Mouse (Mus musculus): ENCODE data around the gene Spsb1. TPM values are rescaled to one million over a fixed set of nuclear protein-coding genes. Genes with fewer than 3 reads are reported as not detected.

The Spsb1 gene
- total RNA-seq, 1 experiment from 2014 or later: 0.30 TPM

GRCm38 (mm10) chr4:149936921-149937320, 17.9 kb downstream of the Spsb1 start:
- ATAC-seq (replicated peaks in 1 of 2; ENCODE audit: insufficient read depth in 1 of 2, low FRiP score in 2 of 2, low TSS enrichment in 1 of 2, low read depth in 1 of 2, poor library complexity in 2 of 2, severe bottlenecking in 2 of 2): no peak

GRCm38 (mm10) chr4:149935470-149935869, 19.4 kb downstream of the Spsb1 start:
- ATAC-seq (replicated peaks in 1 of 2; ENCODE audit: insufficient read depth in 1 of 2, low FRiP score in 2 of 2, low TSS enrichment in 1 of 2, low read depth in 1 of 2, poor library complexity in 2 of 2, severe bottlenecking in 2 of 2): no peak

- ATAC-seq (replicated peaks in 1 of 2; ENCODE audit: insufficient read depth in 1 of 2, low FRiP score in 2 of 2, low TSS enrichment in 1 of 2, low read depth in 1 of 2, poor library complexity in 2 of 2, severe bottlenecking in 2 of 2): no peak
These were observed 21.2 kb downstream of the Spsb1 start for GRCm38 (mm10) chr4:149933519-149934245.

GRCm38 (mm10) chr4:149933025-149933424, 21.8 kb downstream of the Spsb1 start:
- ATAC-seq (replicated peaks in 1 of 2; ENCODE audit: insufficient read depth in 1 of 2, low FRiP score in 2 of 2, low TSS enrichment in 1 of 2, low read depth in 1 of 2, poor library complexity in 2 of 2, severe bottlenecking in 2 of 2): no peak

- ATAC-seq (replicated peaks in 1 of 2; ENCODE audit: insufficient read depth in 1 of 2, low FRiP score in 2 of 2, low TSS enrichment in 1 of 2, low read depth in 1 of 2, poor library complexity in 2 of 2, severe bottlenecking in 2 of 2): no peak
These were observed 22.6 kb downstream of the Spsb1 start for GRCm38 (mm10) chr4:149932108-149932815.

- ATAC-seq (replicated peaks in 1 of 2; ENCODE audit: insufficient read depth in 1 of 2, low FRiP score in 2 of 2, low TSS enrichment in 1 of 2, low read depth in 1 of 2, poor library complexity in 2 of 2, severe bottlenecking in 2 of 2): no peak
These were observed 24.1 kb downstream of the Spsb1 start for GRCm38 (mm10) chr4:149930755-149931154.

GRCm38 (mm10) chr4:149923014-149923413, 31.8 kb downstream of the Spsb1 start:
- ATAC-seq (replicated peaks in 1 of 2; ENCODE audit: insufficient read depth in 1 of 2, low FRiP score in 2 of 2, low TSS enrichment in 1 of 2, low read depth in 1 of 2, poor library complexity in 2 of 2, severe bottlenecking in 2 of 2): no peak

- no peak for ATAC-seq (replicated peaks in 1 of 2; ENCODE audit: insufficient read depth in 1 of 2, low FRiP score in 2 of 2, low TSS enrichment in 1 of 2, low read depth in 1 of 2, poor library complexity in 2 of 2, severe bottlenecking in 2 of 2)
These were observed 32.6 kb downstream of the Spsb1 start for GRCm38 (mm10) chr4:149922121-149922718.

GRCm38 (mm10) chr4:149920886-149921285, 34.0 kb downstream of the Spsb1 start:
- ATAC-seq (replicated peaks in 1 of 2; ENCODE audit: insufficient read depth in 1 of 2, low FRiP score in 2 of 2, low TSS enrichment in 1 of 2, low read depth in 1 of 2, poor library complexity in 2 of 2, severe bottlenecking in 2 of 2): no peak

- ATAC-seq (replicated peaks in 1 of 2; ENCODE audit: insufficient read depth in 1 of 2, low FRiP score in 2 of 2, low TSS enrichment in 1 of 2, low read depth in 1 of 2, poor library complexity in 2 of 2, severe bottlenecking in 2 of 2): no peak
These were observed 36.3 kb downstream of the Spsb1 start for GRCm38 (mm10) chr4:149918455-149919070.

GRCm38 (mm10) chr4:149916831-149917230, 38.0 kb downstream of the Spsb1 start:
- no peak for ATAC-seq (replicated peaks in 1 of 2; ENCODE audit: insufficient read depth in 1 of 2, low FRiP score in 2 of 2, low TSS enrichment in 1 of 2, low read depth in 1 of 2, poor library complexity in 2 of 2, severe bottlenecking in 2 of 2)

GRCm38 (mm10) chr4:149913709-149914370, 41.0 kb downstream of the Spsb1 start:
- no peak for ATAC-seq (replicated peaks in 1 of 2; ENCODE audit: insufficient read depth in 1 of 2, low FRiP score in 2 of 2, low TSS enrichment in 1 of 2, low read depth in 1 of 2, poor library complexity in 2 of 2, severe bottlenecking in 2 of 2)

GRCm38 (mm10) chr4:149912451-149912850, 42.4 kb downstream of the Spsb1 start:
- peak; percentile 30 to 55; a peak in 3 of 4 replicates for ATAC-seq (replicated peaks in 1 of 2; ENCODE audit: insufficient read depth in 1 of 2, low FRiP score in 2 of 2, low TSS enrichment in 1 of 2, low read depth in 1 of 2, poor library complexity in 2 of 2, severe bottlenecking in 2 of 2)

GRCm38 (mm10) chr4:149910558-149910957, 44.3 kb downstream of the Spsb1 start:
- ATAC-seq (replicated peaks in 1 of 2; ENCODE audit: insufficient read depth in 1 of 2, low FRiP score in 2 of 2, low TSS enrichment in 1 of 2, low read depth in 1 of 2, poor library complexity in 2 of 2, severe bottlenecking in 2 of 2): no peak

GRCm38 (mm10) chr4:149909551-149909950, 45.3 kb downstream of the Spsb1 start:
- no peak for ATAC-seq (replicated peaks in 1 of 2; ENCODE audit: insufficient read depth in 1 of 2, low FRiP score in 2 of 2, low TSS enrichment in 1 of 2, low read depth in 1 of 2, poor library complexity in 2 of 2, severe bottlenecking in 2 of 2)

GRCm38 (mm10) chr4:149908923-149909322, 45.9 kb downstream of the Spsb1 start:
- ATAC-seq (replicated peaks in 1 of 2; ENCODE audit: insufficient read depth in 1 of 2, low FRiP score in 2 of 2, low TSS enrichment in 1 of 2, low read depth in 1 of 2, poor library complexity in 2 of 2, severe bottlenecking in 2 of 2): no peak

- ATAC-seq (replicated peaks in 1 of 2; ENCODE audit: insufficient read depth in 1 of 2, low FRiP score in 2 of 2, low TSS enrichment in 1 of 2, low read depth in 1 of 2, poor library complexity in 2 of 2, severe bottlenecking in 2 of 2): no peak
These were observed 47.2 kb downstream of the Spsb1 start for GRCm38 (mm10) chr4:149907656-149908055.

All from hematopoietic stem cell, adult 5-6 weeks (primary cell).